8 mouse cellular contexts compared by ENCODE assay signal in genomic region chr8:72570633-72571610, GRCm38 (mm10). TPM values are rescaled to one million over a fixed set of nuclear protein-coding genes. Genes with fewer than 3 reads are reported as not detected.
A peak's percentile ranks its signal among the peaks of the same experiment; 100 is the strongest.
DNase-seq lines count a peak whose midpoint lies in the region; ATAC-seq lines count a peak whose summit lies in the region.

Gene Smim7, minus strand, starts transcription at chr8:72571088.

- peak; percentile 90 for ATAC-seq in megakaryocyte progenitor cell, adult 5-6 weeks (replicated peaks; ENCODE audit: poor library complexity)

- DNase-seq in adipocyte (ENCODE audit: low spot score) = peak; percentile 100
- DNase-seq in embryo, embryonic 10 days (ENCODE audit: low spot score) = peak; percentile 100
- peak; percentile 98 for DNase-seq in gastrocnemius, postnatal 10 days
- DNase-seq in induced T-regulatory cell, adult 2 months (ENCODE audit: low read depth) = peak; percentile 100
- DNase-seq in left cerebral cortex, adult 9 months (ENCODE audit: low spot score in 2 of 2) = peak; percentile 96 to 98
- peak; percentile 96 for DNase-seq in right cerebral cortex, postnatal 14 days
- peak; percentile 98 for DNase-seq in urinary bladder, postnatal 36 days (ENCODE audit: low spot score in 2 of 2)

RNA-seq across cellular contexts. Expression of gene Smim7, which starts in this region (rescaled TPM):
- total RNA-seq in gastrocnemius, postnatal 10 days (2021) = 100 to 1,000 TPM in 1 of 2 experiments, 10 to 100 TPM in 1; 89.9 to 102 TPM
- 45.9 and 54.0 TPM in 2 replicates for total RNA-seq in megakaryocyte progenitor cell, adult 5-6 weeks (2015)
- total RNA-seq in megakaryocyte progenitor cell, adult 5-6 weeks (2017) = 47.5 and 52.1 TPM in 2 replicates

Comparison
In these comparisons a context has a peak if more than half of its experiments do, and no peak if none do; other contexts are left out.
1. Peak in every context shown above with its lines: DNase-seq and ATAC-seq.